Mouse (Mus musculus) splenic B cell, adult 2 months (primary cell): ENCODE measurements around the gene Kyat3.
A peak's percentile ranks its signal among the peaks of the same experiment; 100 is the strongest.
"Not testable (repeated sequence)": the region's sequence is repeated elsewhere in the genome, so short reads cannot be mapped to it uniquely, and the experiment has no call there.

ENCODE experiments used
- DNase-seq: peaks from one replicate; pipeline ENCODE4 v3.0.0-alpha.2; 2011; ENCODE audit warnings: low read depth, low spot score
- H3K27me3 ChIP-seq: 2 replicates; pipeline ENCODE4 v1.6.1; 2012; ENCODE audit warnings: mild to moderate bottlenecking, low read length, moderate library complexity, mixed read lengths; ENCODE audit not compliant: control insufficient read depth, poor library complexity, insufficient read depth, severe bottlenecking
- H3K36me3 ChIP-seq: 2 replicates; pipeline ENCODE4 v1.6.1; 2012; ENCODE audit warnings: mild to moderate bottlenecking, low read length, moderate library complexity, mixed read lengths; ENCODE audit not compliant: control insufficient read depth, poor library complexity, insufficient read depth, severe bottlenecking

The Kyat3 gene

DNA sequence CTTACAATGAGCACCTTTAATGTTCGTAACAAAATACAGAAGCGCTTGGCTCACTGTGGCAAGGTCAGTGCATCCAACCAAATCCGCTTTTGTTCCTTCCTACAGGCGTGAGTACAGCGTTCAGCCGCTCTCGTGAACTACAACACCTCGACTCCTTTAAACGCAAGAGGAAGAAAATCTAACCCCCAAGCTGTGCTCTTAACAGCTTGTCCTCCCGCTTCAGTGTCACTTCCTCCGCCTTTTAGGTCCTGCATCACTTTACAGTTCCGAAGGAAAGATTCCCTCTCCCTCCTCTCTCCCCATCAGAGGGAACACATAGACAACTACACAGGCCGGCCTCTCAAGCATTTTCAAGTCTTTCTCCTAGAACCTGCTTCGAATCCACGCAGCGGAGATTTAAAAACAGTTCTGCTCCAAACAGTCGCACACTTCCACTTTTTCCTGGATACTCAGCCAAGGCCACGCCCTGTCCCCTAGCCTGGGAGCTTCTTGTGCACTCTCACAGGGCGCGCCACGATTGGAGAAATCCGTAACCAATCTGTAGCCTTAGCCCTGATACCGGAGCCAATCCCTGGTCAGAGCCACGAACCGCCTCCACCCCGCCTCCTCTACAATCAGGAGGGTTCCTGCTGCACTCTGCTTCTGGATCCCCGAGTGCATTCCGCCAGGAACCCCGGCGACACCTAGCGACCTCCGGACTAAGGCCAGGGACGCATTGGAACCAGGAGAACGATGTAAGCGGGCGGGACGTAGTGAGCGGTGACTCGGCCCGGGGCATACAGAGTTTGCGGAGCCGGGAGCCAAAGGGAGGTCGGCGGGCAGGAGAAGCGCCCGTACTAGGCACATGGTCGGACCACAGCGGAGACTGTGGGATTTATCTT, at the start of gene Kyat3:
Kyat3 (plus strand) TSS at position 610 of the 881 bp plus-strand sequence.
- H3K27me3 ChIP-seq: no peaks in the 10 kb centered on the region
- no peaks in the 10 kb centered on the region for H3K36me3 ChIP-seq
- DNase-seq: peak; percentile 78

GRCm38 (mm10) chr3:142664723-142665122, 36.1 kb upstream of the Kyat3 start:
- Histone ChIP-seq H3K27me3 (no peaks in the 10 kb centered on the region), H3K36me3 (no peaks in the 10 kb centered on the region)
- DNase-seq: no peak

DNA sequence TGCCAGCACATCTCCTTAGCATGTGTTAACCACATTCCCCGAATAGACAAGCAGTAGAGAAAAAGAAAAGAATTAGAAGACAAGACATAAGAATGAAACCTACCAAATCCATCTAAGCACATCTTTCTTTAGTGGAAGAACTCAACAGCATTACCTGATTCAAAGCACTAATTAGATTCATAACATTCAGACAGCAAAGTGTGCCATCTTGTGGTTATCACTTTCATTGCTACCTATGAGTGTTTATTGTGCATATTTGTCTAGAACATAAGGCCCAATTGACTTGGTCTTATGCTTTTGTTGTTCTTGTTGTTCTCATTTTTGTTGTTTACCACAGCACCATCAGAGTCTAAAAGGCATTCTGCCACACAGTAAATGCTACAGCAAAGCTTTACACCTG, 26.2 kb upstream of the Kyat3 start:
- no peaks in the 10 kb centered on the region for H3K36me3 ChIP-seq
- no peaks in the 10 kb centered on the region for H3K27me3 ChIP-seq
- DNase-seq: peak; percentile 60

DNA sequence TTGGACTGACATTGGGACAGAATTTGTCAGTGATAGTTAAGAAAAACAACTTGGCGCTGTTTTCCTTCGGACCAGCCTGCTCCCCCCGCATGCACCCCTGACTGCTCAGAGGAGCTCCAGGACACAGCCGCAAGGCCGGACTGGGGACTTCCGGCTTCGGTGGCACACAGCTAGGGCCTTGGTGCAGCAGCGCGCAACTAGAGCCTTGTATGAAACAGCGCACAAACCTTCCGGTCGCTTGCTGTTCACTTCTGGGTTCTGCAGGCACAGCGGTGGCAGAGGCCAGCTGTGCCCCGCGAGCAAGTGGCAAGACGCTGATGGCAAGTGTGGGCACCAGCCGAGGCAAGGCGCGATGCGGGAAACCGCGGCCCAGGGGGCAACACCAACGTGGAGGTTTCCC, 12.9 kb upstream of the Kyat3 start:
- no peaks in the 10 kb centered on the region for H3K27me3 ChIP-seq
- DNase-seq: no peak
- H3K36me3 ChIP-seq: no peaks in the 10 kb centered on the region

GRCm38 (mm10) chr3:142688353-142688752, 12.5 kb upstream of the Kyat3 start:
- DNase-seq: no peak
- no peaks in the 10 kb centered on the region for H3K27me3 ChIP-seq
- H3K36me3 ChIP-seq: no peaks in the 10 kb centered on the region

- Histone ChIP-seq H3K27me3 (no peaks in the 10 kb centered on the region), H3K36me3 (no peaks in the 10 kb centered on the region)
- DNase-seq: peak; percentile 51
These were observed 4.3 kb upstream of the Kyat3 start for GRCm38 (mm10) chr3:142696517-142696916.

GRCm38 (mm10) chr3:142701407-142701989, 647 bp downstream of the Kyat3 start:
- Histone ChIP-seq H3K36me3 (no peaks in the 10 kb centered on the region), H3K27me3 (no peaks in the 10 kb centered on the region)
- peak; percentile 20 for DNase-seq

GRCm38 (mm10) chr3:142706581-142707444, 6.0 kb downstream of the Kyat3 start:
- Histone ChIP-seq H3K27me3 (no peaks in the 10 kb centered on the region), H3K36me3 (no peaks in the 10 kb centered on the region)
- DNase-seq: no peak

GRCm38 (mm10) chr3:142708181-142708848, 7.5 kb downstream of the Kyat3 start:
- DNase-seq, H3K27me3 ChIP-seq, H3K36me3 ChIP-seq: not testable (repeated sequence)

- H3K27me3 ChIP-seq: no peaks in the 10 kb centered on the region
- H3K36me3 ChIP-seq: no peaks in the 10 kb centered on the region
- peak; percentile 75 for DNase-seq
These were observed 8.1 kb downstream of the Kyat3 start for GRCm38 (mm10) chr3:142708849-142709419.

- H3K27me3 ChIP-seq: no peaks in the 10 kb centered on the region
- H3K36me3 ChIP-seq: no peaks in the 10 kb centered on the region
- DNase-seq: peak; percentile 23
These were observed 9.6 kb downstream of the Kyat3 start for GRCm38 (mm10) chr3:142710360-142711007.

DNA sequence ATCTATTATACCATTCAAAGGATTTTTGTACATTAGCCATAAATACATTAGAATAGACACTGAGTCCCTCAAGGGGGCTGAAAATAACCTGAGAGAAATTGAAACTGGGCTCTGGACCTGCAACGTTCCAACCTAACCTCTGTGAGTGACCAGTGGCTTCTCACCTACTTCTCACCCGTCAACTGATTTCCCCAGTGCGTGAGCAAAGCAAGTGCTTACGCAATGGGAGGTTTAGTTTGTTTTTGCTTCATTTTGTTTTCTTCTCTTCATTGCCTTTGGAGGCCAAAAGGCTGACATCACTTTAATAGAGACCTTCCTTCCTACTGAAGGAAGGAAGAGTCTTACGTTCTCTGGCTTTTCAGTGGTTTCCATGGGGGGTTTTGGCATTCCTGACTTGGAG, 10.5 kb downstream of the Kyat3 start:
- Histone ChIP-seq H3K36me3 (no peaks in the 10 kb centered on the region), H3K27me3 (no peaks in the 10 kb centered on the region)
- no peak for DNase-seq

DNA sequence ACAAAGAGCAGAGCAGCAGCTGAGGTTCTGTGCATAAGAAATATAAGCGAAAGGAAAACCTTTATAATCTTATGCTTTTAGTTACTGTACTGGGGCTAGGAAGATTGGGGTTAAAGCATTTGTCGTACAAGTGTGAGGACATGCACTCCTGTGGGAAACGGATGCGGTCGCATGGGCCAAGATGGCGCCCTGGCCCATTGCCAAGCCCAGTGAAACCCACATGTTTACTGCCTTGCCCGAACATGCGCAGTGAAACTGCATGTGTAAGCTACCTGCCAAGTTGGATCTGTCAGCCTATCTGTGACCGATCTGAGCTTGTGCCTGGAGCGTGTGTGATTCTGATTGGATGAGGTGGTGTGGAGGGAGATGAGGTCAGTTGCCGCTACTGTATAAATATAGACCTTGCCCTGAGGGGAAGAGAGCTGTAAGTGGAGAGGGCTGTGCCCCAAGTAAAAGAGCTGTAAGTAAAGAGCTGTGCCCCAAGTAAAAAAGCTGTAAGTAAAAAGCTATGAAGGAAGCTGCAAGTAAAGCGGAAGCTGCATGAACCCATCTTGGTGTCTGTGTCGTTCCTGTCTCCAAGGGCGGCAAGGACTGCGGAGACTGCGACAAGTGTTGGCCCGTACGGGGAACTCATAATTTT, 11.7 kb downstream of the Kyat3 start:
- H3K36me3 ChIP-seq, DNase-seq, H3K27me3 ChIP-seq: not testable (repeated sequence)
